Mouse (Mus musculus) gastrocnemius, postnatal 10 days (tissue): ENCODE results near the gene Thsd4. TPM values are rescaled to one million over a fixed set of nuclear protein-coding genes. Genes with fewer than 3 reads are reported as not detected.
A peak's percentile ranks its signal among the peaks of the same experiment; 100 is the strongest.

Experiments used
- DNase-seq: peaks from one replicate; pipeline ENCODE4 v3.0.0; 2021; ENCODE audit warnings: mixed read lengths
- total RNA-seq, 2 experiments: library from RNA; stranded (reverse); gene quantifications; 2 replicates each; pipeline ENCODE4 v1.2.3; 2021

The Thsd4 gene
- total RNA-seq, 2 experiments from 2014 or later = 5.9 to 9.1 TPM

- no peak for DNase-seq
Measured at GRCm38 (mm10) chr9:60143816-60144215, 378.0 kb downstream of the Thsd4 start.

- DNase-seq = no peak
Measured at GRCm38 (mm10) chr9:60141081-60141514, 380.7 kb downstream of the Thsd4 start.

GRCm38 (mm10) chr9:60140411-60140810, 381.4 kb downstream of the Thsd4 start:
- DNase-seq = no peak

GRCm38 (mm10) chr9:60139446-60139845, 382.4 kb downstream of the Thsd4 start:
- no peak for DNase-seq

GRCm38 (mm10) chr9:60129235-60129991, 392.4 kb downstream of the Thsd4 start:
- DNase-seq = no peak

- DNase-seq = no peak
Measured at GRCm38 (mm10) chr9:60126961-60127360, 394.9 kb downstream of the Thsd4 start.

GRCm38 (mm10) chr9:60124102-60124501, 397.7 kb downstream of the Thsd4 start:
- DNase-seq = no peak

- DNase-seq = no peak
Measured at GRCm38 (mm10) chr9:60123066-60123465, 398.8 kb downstream of the Thsd4 start.

GRCm38 (mm10) chr9:60119846-60120245, 402.0 kb downstream of the Thsd4 start:
- peak; percentile 48 for DNase-seq

GRCm38 (mm10) chr9:60117831-60118230, 404.0 kb downstream of the Thsd4 start:
- DNase-seq = no peak

- DNase-seq = no peak
Measured at GRCm38 (mm10) chr9:60115711-60116247, 406.1 kb downstream of the Thsd4 start.

GRCm38 (mm10) chr9:60115306-60115705, 406.5 kb downstream of the Thsd4 start:
- DNase-seq = no peak

GRCm38 (mm10) chr9:60110200-60110599, 411.6 kb downstream of the Thsd4 start:
- no peak for DNase-seq

GRCm38 (mm10) chr9:60106683-60107082, 415.2 kb downstream of the Thsd4 start:
- no peak for DNase-seq

- DNase-seq = no peak
Measured at GRCm38 (mm10) chr9:60106106-60106505, 415.7 kb downstream of the Thsd4 start.

- no peak for DNase-seq
Measured at GRCm38 (mm10) chr9:60094211-60094610, 427.6 kb downstream of the Thsd4 start.

GRCm38 (mm10) chr9:60092428-60092827, 429.4 kb downstream of the Thsd4 start:
- DNase-seq = no peak

GRCm38 (mm10) chr9:60089441-60089840, 432.4 kb downstream of the Thsd4 start:
- no peak for DNase-seq

- peak; percentile 38 for DNase-seq
Measured at GRCm38 (mm10) chr9:60088101-60088500, 433.7 kb downstream of the Thsd4 start.

- DNase-seq = no peak
Measured at GRCm38 (mm10) chr9:60082107-60082581, 439.7 kb downstream of the Thsd4 start.

- DNase-seq = no peak
Measured at GRCm38 (mm10) chr9:60077761-60078160, 444.1 kb downstream of the Thsd4 start.

- DNase-seq = no peak
Measured at GRCm38 (mm10) chr9:60076396-60076795, 445.4 kb downstream of the Thsd4 start.

- no peak for DNase-seq
Measured at GRCm38 (mm10) chr9:60071620-60072263, 450.1 kb downstream of the Thsd4 start.
